Mouse (Mus musculus) ES-Bruce4 (cell line): ENCODE measurements around the gene Ptpn1. TPM values are rescaled to one million over a fixed set of nuclear protein-coding genes. Genes with fewer than 3 reads are reported as not detected.
A peak's percentile ranks its signal among the peaks of the same experiment; 100 is the strongest.

ENCODE experiments used
- H3K27ac ChIP-seq: 2 replicates; pipeline ENCODE4 v1.5.1; 2012; ENCODE audit warnings: low read length, inconsistent platforms; ENCODE audit not compliant: insufficient read depth
- H3K27me3 ChIP-seq: 2 replicates; pipeline ENCODE4 v1.6.1; 2012; ENCODE audit warnings: mild to moderate bottlenecking, low read length, inconsistent platforms; ENCODE audit not compliant: control insufficient read depth, poor library complexity, insufficient read depth, severe bottlenecking
- H3K36me3 ChIP-seq: 2 replicates; pipeline ENCODE4 v1.6.1; 2012; ENCODE audit warnings: inconsistent platforms, mild to moderate bottlenecking, low read length, moderate library complexity; ENCODE audit not compliant: control insufficient read depth, poor library complexity, insufficient read depth, severe bottlenecking
- H3K4me1 ChIP-seq: one replicate; pipeline ENCODE4 v1.8.1; 2011; ENCODE audit warnings: low read length; ENCODE audit not compliant: control insufficient read depth, insufficient read depth
- H3K4me3 ChIP-seq: 2 replicates; pipeline ENCODE4 v1.5.1; 2011; ENCODE audit warnings: low read depth, mild to moderate bottlenecking, low read length
- H3K9ac ChIP-seq: 2 replicates; pipeline ENCODE4 v1.6.1; 2012; ENCODE audit warnings: low read depth, mild to moderate bottlenecking, inconsistent platforms; ENCODE audit not compliant: poor library complexity, severe bottlenecking
- H3K9me3 ChIP-seq: replicated peaks from 2 replicates; pipeline ENCODE4 v1.6.1; 2012; ENCODE audit warnings: mild to moderate bottlenecking, low read length, inconsistent platforms; ENCODE audit not compliant: control insufficient read depth, poor library complexity, insufficient read depth, severe bottlenecking
- CTCF ChIP-seq: IDR thresholded peaks from one replicate; pipeline ENCODE4 v1.8.1; 2011; ENCODE audit warnings: low read depth, low read length
- EP300 ChIP-seq: IDR thresholded peaks from 2 replicates; pipeline ENCODE4 v1.6.1; 2011; ENCODE audit warnings: low read depth, low read length; ENCODE audit not compliant: insufficient read depth
- POLR2A ChIP-seq: IDR thresholded peaks from one replicate; pipeline ENCODE4 v1.8.1; 2011; ENCODE audit warnings: low read length; ENCODE audit not compliant: insufficient read depth
- polyA plus RNA-seq: library from polyadenylated mRNA; stranded (reverse); fragments of >200 nt; gene quantifications from 2 replicates; pipeline ENCODE4 v1.2.4, GENCODE M21; 2011; ENCODE audit warnings: low read depth; ENCODE audit not compliant: missing spikeins, insufficient read depth, insufficient read length

The Ptpn1 gene
- polyA plus RNA-seq, 1 experiment: 51.3 TPM

- no peaks in the 10 kb centered on the region for H3K36me3 ChIP-seq
- no peaks in the 10 kb centered on the region for H3K27me3 ChIP-seq
- TF ChIP-seq POLR2A (no peak), CTCF (no peak), EP300 (no peak)
- no peak overlapping the region for H3K27ac ChIP-seq
- no peak overlapping the region for H3K9ac ChIP-seq
- no peaks in the 10 kb centered on the region for H3K9me3 ChIP-seq
- H3K4me3 ChIP-seq: no peak overlapping the region
- no peaks in the 10 kb centered on the region for H3K4me1 ChIP-seq
Observed at GRCm38 (mm10) chr2:168008132-168008531, 76.3 kb downstream of the Ptpn1 start.

- no peaks in the 10 kb centered on the region for H3K36me3 ChIP-seq
- H3K4me1 ChIP-seq: no peaks in the 10 kb centered on the region
- H3K27ac ChIP-seq: no peak within 1 kb of the TSS
Observed at GRCm38 (mm10) chr2:168009936-168010668, 78.2 kb downstream of the Ptpn1 start, which contains the start of gene Ripor3. Gene Ripor3 (minus strand): TSS chr2:168010618.

GRCm38 (mm10) chr2:168010893-168011292 lies 79.0 kb downstream of the Ptpn1 start:
- no peaks in the 10 kb centered on the region for H3K4me1 ChIP-seq
- no peak overlapping the region for H3K9ac ChIP-seq
- H3K9me3 ChIP-seq: no peaks in the 10 kb centered on the region
- H3K27ac ChIP-seq: no peak overlapping the region
- H3K36me3 ChIP-seq: no peaks in the 10 kb centered on the region
- no peaks in the 10 kb centered on the region for H3K27me3 ChIP-seq
- TF ChIP-seq POLR2A (no peak), CTCF (no peak), EP300 (no peak)
- H3K4me3 ChIP-seq: no peak overlapping the region

More at GRCm38 (mm10) chr2:168009936-168010668, 78.2 kb downstream of the Ptpn1 start, which contains the start of gene Ripor3:
- Histone ChIP-seq H3K9ac (no peak within 1 kb of the TSS), H3K9me3 (no peaks in the 10 kb centered on the region), H3K4me3 (no peak within 1 kb of the TSS), H3K27me3 (no peaks in the 10 kb centered on the region)
- TF ChIP-seq CTCF (peak; percentile 88), EP300 (no peak)

- no peak overlapping the region for H3K4me3 ChIP-seq
- no peak for TF ChIP-seq EP300
- TF ChIP-seq CTCF: peak; percentile 65
- no peak overlapping the region for H3K9ac ChIP-seq
- no peaks in the 10 kb centered on the region for H3K27me3 ChIP-seq
- H3K27ac ChIP-seq: no peak overlapping the region
- no peaks in the 10 kb centered on the region for H3K4me1 ChIP-seq
- no peaks in the 10 kb centered on the region for H3K9me3 ChIP-seq
- no peaks in the 10 kb centered on the region for H3K36me3 ChIP-seq
Observed at GRCm38 (mm10) chr2:168016951-168017391, 85.1 kb downstream of the Ptpn1 start.

- H3K9ac ChIP-seq: no peak overlapping the region
- TF ChIP-seq CTCF (no peak), POLR2A (no peak), EP300 (no peak)
- no peaks in the 10 kb centered on the region for H3K27me3 ChIP-seq
- no peaks in the 10 kb centered on the region for H3K9me3 ChIP-seq
- H3K36me3 ChIP-seq: no peaks in the 10 kb centered on the region
- no peak overlapping the region for H3K4me3 ChIP-seq
- H3K4me1 ChIP-seq: no peaks in the 10 kb centered on the region
- H3K27ac ChIP-seq: no peak overlapping the region
Observed at GRCm38 (mm10) chr2:168019201-168019715, 87.4 kb downstream of the Ptpn1 start.

- Histone ChIP-seq H3K4me3 (no peak overlapping the region), H3K27ac (no peak overlapping the region), H3K4me1 (no peaks in the 10 kb centered on the region), H3K27me3 (no peaks in the 10 kb centered on the region), H3K9ac (no peak overlapping the region), H3K9me3 (no peaks in the 10 kb centered on the region; the same call in 1 of the 2 replicates), H3K36me3 (no peaks in the 10 kb centered on the region)
- no peak for TF ChIP-seq EP300
Observed at GRCm38 (mm10) chr2:168023763-168024402, 92.0 kb downstream of the Ptpn1 start.
